Mouse (Mus musculus) hindbrain, embryonic 13.5 days (tissue): ENCODE data around the gene Dlg5. TPM values are rescaled to one million over a fixed set of nuclear protein-coding genes. Genes with fewer than 3 reads are reported as not detected.
A peak's percentile ranks its signal among the peaks of the same experiment; 100 is the strongest.

Source experiments
- ATAC-seq: fragments of 200-750 bp; cut with Nextera tagmentation; 2 replicates; pipeline ENCODE4 v1.8.0; 2017; ENCODE audit warnings: moderate TSS enrichment; ENCODE audit not compliant: low FRiP score
- H3K27ac ChIP-seq: fragments of 300-500 bp; sonication (generic); 2 replicates; pipeline ENCODE4 v1.5.1; 2015; ENCODE audit warnings: inconsistent platforms, mild to moderate bottlenecking, moderate library complexity
- H3K27me3 ChIP-seq: fragments of 300-500 bp; sonication (generic); 2 replicates; pipeline ENCODE4 v1.6.1; 2015; ENCODE audit warnings: mild to moderate bottlenecking, inconsistent platforms
- H3K36me3 ChIP-seq: fragments of 300-500 bp; sonication (generic); 2 replicates; pipeline ENCODE4 v1.6.1; 2015; ENCODE audit warnings: mild to moderate bottlenecking, inconsistent platforms
- H3K4me1 ChIP-seq: fragments of 300-500 bp; sonication (generic); replicated peaks from 2 replicates; pipeline ENCODE4 v1.6.1; 2015; ENCODE audit warnings: inconsistent platforms
- H3K4me2 ChIP-seq: fragments of 300-500 bp; sonication (generic); 2 replicates; pipeline ENCODE4 v1.6.1; 2015; ENCODE audit warnings: inconsistent platforms, mild to moderate bottlenecking, moderate library complexity
- H3K4me3 ChIP-seq: fragments of 300-500 bp; sonication (generic); 2 replicates; pipeline ENCODE4 v1.5.1; 2015; ENCODE audit warnings: mild to moderate bottlenecking, inconsistent platforms
- H3K9ac ChIP-seq: fragments of 300-500 bp; sonication (generic); 2 replicates; pipeline ENCODE4 v1.6.1; 2015; ENCODE audit warnings: mild to moderate bottlenecking, inconsistent platforms
- H3K9me3 ChIP-seq: fragments of 300-500 bp; sonication (generic); 2 replicates; pipeline ENCODE4 v1.6.1; 2016; ENCODE audit warnings: inconsistent platforms
- WGBS: fragments of 180-500 bp; shearing (Covaris S2); methylation state at CpG from one replicate; pipeline ENCODE4 v1.1.7; 2015; 5-methylcytosine and 5-hydroxymethylcytosine counted together
- polyA plus RNA-seq: library from polyadenylated mRNA; unstranded; fragments of >200 nt; fragmentation: Nextera tagmentation; extraction: Ambion mirVana; gene quantifications from 2 replicates; pipeline ENCODE4 v1.2.1, GENCODE M21; 2015

Gene Dlg5
- 18.7 and 20.5 TPM in 2 replicates for polyA plus RNA-seq

DNA sequence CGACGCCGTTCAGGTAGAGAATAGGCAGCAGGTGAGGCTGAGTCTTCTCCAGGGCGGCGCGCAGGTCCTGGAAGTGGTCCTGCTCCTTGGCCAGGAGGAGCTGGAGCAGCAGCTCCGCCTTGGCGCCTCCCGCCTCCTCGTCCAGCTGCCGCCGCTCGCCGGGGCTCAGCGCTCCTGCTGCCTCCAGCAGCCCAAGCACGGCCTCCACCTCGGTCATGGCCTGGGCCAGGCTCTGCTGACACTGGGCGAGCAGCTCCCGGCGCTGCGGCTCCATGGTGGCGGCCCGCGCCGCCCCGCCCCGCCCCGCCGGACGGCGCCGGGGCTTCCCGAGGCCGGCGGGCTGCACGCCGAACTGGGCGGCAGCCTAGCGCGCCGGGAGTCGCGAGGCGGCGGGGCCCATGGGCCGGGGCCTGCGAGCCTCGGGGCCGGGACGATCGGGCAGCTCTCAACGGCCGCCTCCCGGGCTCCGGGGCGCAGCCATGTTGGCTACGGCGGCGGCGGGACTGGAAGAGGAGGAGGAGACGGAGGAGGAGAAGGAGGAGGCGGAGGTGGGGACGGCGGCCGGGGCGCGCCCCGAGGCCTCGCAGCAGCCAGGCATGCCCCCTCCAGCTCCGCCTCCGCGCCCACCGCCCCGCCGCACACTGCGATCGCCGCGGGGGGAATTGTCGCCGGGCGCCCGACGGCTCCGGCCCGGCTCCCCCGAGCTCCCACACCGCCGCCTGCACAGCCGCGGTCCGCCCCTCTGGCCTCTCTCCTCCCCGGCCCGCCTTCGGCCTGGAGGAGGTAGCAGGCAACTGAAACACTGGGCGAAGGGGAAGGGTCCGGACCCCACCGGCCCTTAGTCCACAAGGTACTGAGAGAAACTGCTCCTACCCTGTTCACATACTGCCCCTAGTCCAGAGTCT is at the start of gene Dlg5:
Gene Dlg5, minus strand, starts transcription at position 744 of the 905 bp plus-strand sequence.
- peaks cover 44% of the 10 kb centered on the region for H3K4me1 ChIP-seq
- peaks cover 13% of the 10 kb centered on the region for H3K36me3 ChIP-seq
- peak within 1 kb of the TSS; percentile 96 for H3K27ac ChIP-seq
- H3K9me3 ChIP-seq: no peaks in the 10 kb centered on the region
- H3K9ac ChIP-seq: peak within 1 kb of the TSS; percentile 96
- peak; percentile 92 for ATAC-seq
- H3K4me3 ChIP-seq: peak within 1 kb of the TSS; percentile 84
- under 1% methylated on average over 72 of the region's 98 CpGs for WGBS
- H3K27me3 ChIP-seq: no peaks in the 10 kb centered on the region
- peak within 1 kb of the TSS; percentile 71 for H3K4me2 ChIP-seq

DNA sequence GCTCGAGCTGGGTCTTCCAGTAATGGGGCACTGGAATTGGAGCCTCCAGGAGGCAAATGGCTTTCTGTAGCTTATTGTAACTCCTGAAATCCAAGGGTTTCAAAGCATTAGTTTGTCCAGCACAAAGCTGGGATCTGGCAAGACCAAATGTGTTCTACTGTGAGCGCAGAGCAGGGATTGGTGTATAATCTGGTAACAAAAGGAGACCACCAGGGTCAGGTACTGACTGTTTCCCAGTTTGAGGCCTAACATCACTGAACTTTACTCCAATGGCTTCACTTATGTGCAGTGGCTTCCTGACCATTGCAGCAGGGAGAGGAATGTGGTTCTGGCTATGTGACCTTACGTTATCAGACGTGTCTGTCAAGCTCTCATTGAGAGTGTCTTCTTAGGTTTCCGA is 47.9 kb upstream of the Dlg5 start:
- Histone ChIP-seq H3K27me3 (no peaks in the 10 kb centered on the region), H3K9ac (no peak overlapping the region), H3K4me2 (no peak overlapping the region), H3K9me3 (no peaks in the 10 kb centered on the region), H3K4me1 (no peaks in the 10 kb centered on the region), H3K4me3 (no peak overlapping the region), H3K36me3 (no peaks in the 10 kb centered on the region), H3K27ac (no peak overlapping the region)
- ATAC-seq: no peak
- 91% methylated on average over 5 of the region's 5 CpGs for WGBS

- H3K27ac ChIP-seq: no peak within 1 kb of the TSS
- no peaks in the 10 kb centered on the region for H3K36me3 ChIP-seq
- 56% methylated on average over 3 of the region's 3 CpGs for WGBS
- ATAC-seq: no peak
- no peaks in the 10 kb centered on the region for H3K9me3 ChIP-seq
- H3K4me3 ChIP-seq: no peak within 1 kb of the TSS
- no peaks in the 10 kb centered on the region for H3K4me1 ChIP-seq
- H3K27me3 ChIP-seq: no peaks in the 10 kb centered on the region
- H3K9ac ChIP-seq: no peak within 1 kb of the TSS
- H3K4me2 ChIP-seq: no peak within 1 kb of the TSS
Observed at GRCm38 (mm10) chr14:24292914-24293313, 47.2 kb upstream of the Dlg5 start, which contains the start of gene E330034G19Rik. E330034G19Rik (plus strand) TSS chr14:24293214.

GRCm38 (mm10) chr14:24290726-24291125 is 45.0 kb upstream of the Dlg5 start:
- no peak overlapping the region for H3K4me2 ChIP-seq
- no peaks in the 10 kb centered on the region for H3K36me3 ChIP-seq
- H3K27me3 ChIP-seq: no peaks in the 10 kb centered on the region
- H3K9me3 ChIP-seq: no peaks in the 10 kb centered on the region
- ATAC-seq: no peak
- H3K9ac ChIP-seq: no peak overlapping the region
- no peak overlapping the region for H3K4me3 ChIP-seq
- no peak overlapping the region for H3K27ac ChIP-seq
- H3K4me1 ChIP-seq: no peaks in the 10 kb centered on the region

DNA sequence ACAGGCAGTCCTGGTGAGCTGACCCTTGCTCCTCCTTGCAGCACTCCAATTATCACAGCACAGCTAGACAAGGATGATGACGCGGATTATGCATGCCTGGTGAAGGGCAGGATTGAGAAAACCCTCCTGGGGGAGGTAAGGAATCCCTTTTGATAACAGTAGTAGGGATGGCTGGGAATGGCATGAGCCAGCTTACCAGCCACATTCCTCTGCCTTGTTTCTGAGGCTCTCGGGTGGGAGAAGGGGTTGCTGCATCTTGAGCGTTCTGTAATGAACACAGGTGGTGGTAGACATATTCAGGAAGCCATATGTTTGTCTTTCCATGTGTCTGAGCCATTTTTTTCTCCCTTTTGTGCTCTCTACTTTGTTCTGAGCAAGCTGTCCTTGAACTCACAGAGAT is 40.4 kb upstream of the Dlg5 start:
- no peaks in the 10 kb centered on the region for H3K4me1 ChIP-seq
- H3K27ac ChIP-seq: no peak overlapping the region
- no peak overlapping the region for H3K9ac ChIP-seq
- H3K9me3 ChIP-seq: no peaks in the 10 kb centered on the region
- H3K27me3 ChIP-seq: no peaks in the 10 kb centered on the region
- no peak for ATAC-seq
- H3K4me3 ChIP-seq: no peak overlapping the region
- WGBS: 50% methylated on average over 4 of the region's 4 CpGs
- H3K36me3 ChIP-seq: no peaks in the 10 kb centered on the region
- H3K4me2 ChIP-seq: no peak overlapping the region

- Histone ChIP-seq H3K9me3 (no peaks in the 10 kb centered on the region), H3K4me1 (no peaks in the 10 kb centered on the region), H3K36me3 (no peaks in the 10 kb centered on the region), H3K4me2 (no peak overlapping the region), H3K27me3 (no peaks in the 10 kb centered on the region), H3K27ac (no peak overlapping the region), H3K9ac (no peak overlapping the region), H3K4me3 (no peak overlapping the region)
- WGBS: 86% methylated on average over 3 of the region's 3 CpGs
- no peak for ATAC-seq
Observed at GRCm38 (mm10) chr14:24282276-24282675, 36.6 kb upstream of the Dlg5 start.

- Histone ChIP-seq H3K4me3 (no peak overlapping the region), H3K9me3 (no peaks in the 10 kb centered on the region), H3K9ac (no peak overlapping the region), H3K27ac (no peak overlapping the region), H3K4me2 (no peak overlapping the region), H3K4me1 (no peaks in the 10 kb centered on the region), H3K27me3 (no peaks in the 10 kb centered on the region), H3K36me3 (no peaks in the 10 kb centered on the region)
- WGBS: 75% methylated on average over 4 of the region's 4 CpGs
- no peak for ATAC-seq
Observed at GRCm38 (mm10) chr14:24281278-24281677, 35.6 kb upstream of the Dlg5 start.

DNA sequence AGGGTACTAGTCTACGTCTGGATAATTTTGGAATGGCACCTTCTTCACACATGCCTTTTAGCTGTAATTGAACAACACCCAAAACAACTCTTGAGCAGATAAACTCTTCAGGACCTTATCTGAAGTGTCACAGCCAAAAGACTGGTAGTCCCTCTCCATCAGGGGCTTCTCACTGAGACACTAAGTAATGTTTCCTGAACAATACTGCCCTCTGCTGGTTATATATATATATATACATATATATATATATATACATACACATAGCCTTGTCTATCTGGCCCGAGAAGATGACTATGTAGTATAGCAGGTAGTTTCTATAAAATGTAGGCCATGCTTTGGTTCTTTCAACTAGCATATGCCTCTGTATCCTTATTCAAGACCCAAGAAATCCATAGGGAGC is 29.8 kb upstream of the Dlg5 start:
- no peak for ATAC-seq
- no peaks in the 10 kb centered on the region for H3K9me3 ChIP-seq

DNA sequence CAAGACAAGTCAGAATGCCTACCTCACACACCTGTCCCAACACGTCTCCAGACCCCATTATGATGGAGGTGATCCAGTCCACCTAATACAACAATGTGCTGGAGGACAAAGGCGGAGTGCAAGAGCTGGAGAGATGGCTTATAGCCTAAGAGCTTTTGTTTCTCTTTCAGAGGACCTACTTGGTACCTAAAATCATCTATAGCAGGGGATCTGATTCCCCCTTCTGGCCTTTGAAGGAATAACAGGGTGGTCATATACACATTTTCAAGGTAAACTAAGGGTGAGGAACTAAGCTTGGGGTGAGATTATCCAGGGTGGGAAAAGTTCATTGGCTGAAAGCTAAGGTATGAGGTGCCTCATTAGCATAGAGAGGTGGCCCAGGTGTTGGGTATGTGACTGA is 27.9 kb upstream of the Dlg5 start:
- no peak overlapping the region for H3K27ac ChIP-seq
- H3K9me3 ChIP-seq: no peaks in the 10 kb centered on the region
- H3K4me1 ChIP-seq: 0 out of 2 replicates have a peak, but pooled peaks cover 3% of the 10 kb centered on the region
- H3K9ac ChIP-seq: no peak overlapping the region
- WGBS: 59% methylated on average over 2 of the region's 2 CpGs
- no peak overlapping the region for H3K4me2 ChIP-seq
- H3K36me3 ChIP-seq: no peaks in the 10 kb centered on the region
- no peak overlapping the region for H3K4me3 ChIP-seq
- ATAC-seq: 0 out of 2 replicates have a peak, but pooled peaks have one; percentile 54
- H3K27me3 ChIP-seq: no peaks in the 10 kb centered on the region

More for the DNA sequence above, 29.8 kb upstream of the Dlg5 start:
- Histone ChIP-seq H3K4me2 (no peak overlapping the region), H3K4me1 (no peaks in the 10 kb centered on the region), H3K27me3 (no peaks in the 10 kb centered on the region), H3K36me3 (no peaks in the 10 kb centered on the region), H3K4me3 (no peak overlapping the region), H3K27ac (no peak overlapping the region), H3K9ac (no peak overlapping the region)
- 51% methylated on average over 2 of the region's 2 CpGs for WGBS

GRCm38 (mm10) chr14:24269571-24269970 is 23.9 kb upstream of the Dlg5 start:
- no peak for ATAC-seq
- H3K4me1 ChIP-seq: 0 out of 2 replicates have a peak, but pooled peaks cover 3% of the 10 kb centered on the region
- no peaks in the 10 kb centered on the region for H3K36me3 ChIP-seq
- WGBS: 52% methylated on average over 1 of the region's 1 CpGs
- no peak overlapping the region for H3K4me2 ChIP-seq
- no peak overlapping the region for H3K9ac ChIP-seq
- no peak overlapping the region for H3K4me3 ChIP-seq
- no peaks in the 10 kb centered on the region for H3K9me3 ChIP-seq
- H3K27ac ChIP-seq: no peak overlapping the region
- no peaks in the 10 kb centered on the region for H3K27me3 ChIP-seq

GRCm38 (mm10) chr14:24262915-24263314 is 17.2 kb upstream of the Dlg5 start:
- Histone ChIP-seq H3K27ac (peak overlapping the region; percentile 78), H3K4me1 (peaks cover 29% of the 10 kb centered on the region), H3K4me2 (0 out of 2 replicates have a peak overlapping the region, but pooled peaks have one; percentile 3), H3K4me3 (no peak overlapping the region), H3K27me3 (no peaks in the 10 kb centered on the region), H3K9me3 (no peaks in the 10 kb centered on the region), H3K36me3 (no peaks in the 10 kb centered on the region), H3K9ac (no peak overlapping the region)
- ATAC-seq: peak; percentile 92
- WGBS: 38% methylated on average over 2 of the region's 2 CpGs

DNA sequence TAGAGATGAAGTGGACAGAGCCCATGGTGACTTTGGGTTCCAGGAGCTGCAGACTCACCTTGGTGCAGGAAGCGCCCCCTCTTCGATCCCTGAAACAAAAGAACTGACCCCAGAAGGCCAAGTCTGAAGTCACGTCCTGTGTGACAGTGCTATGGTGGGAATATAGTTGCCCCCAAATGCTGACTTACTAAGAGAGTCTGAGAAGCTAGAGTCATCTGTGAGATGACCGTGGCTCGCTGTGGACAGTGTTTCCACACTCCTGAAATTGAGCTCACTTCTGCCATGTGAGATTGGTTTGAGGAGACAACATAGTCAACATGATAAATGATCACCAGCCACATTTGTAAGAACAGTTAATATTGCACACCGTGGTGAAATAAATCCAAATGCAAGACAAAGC is 16.7 kb upstream of the Dlg5 start:
- ATAC-seq: no peak

GRCm38 (mm10) chr14:24260391-24260790 is 14.7 kb upstream of the Dlg5 start:
- Histone ChIP-seq H3K4me3 (no peak overlapping the region), H3K27ac (no peak overlapping the region), H3K27me3 (no peaks in the 10 kb centered on the region), H3K36me3 (no peaks in the 10 kb centered on the region), H3K9me3 (no peaks in the 10 kb centered on the region), H3K9ac (no peak overlapping the region), H3K4me1 (peaks cover 29% of the 10 kb centered on the region), H3K4me2 (no peak overlapping the region)
- 75% methylated on average over 4 of the region's 4 CpGs for WGBS
- no peak for ATAC-seq

More for the DNA sequence above, 16.7 kb upstream of the Dlg5 start:
- peaks cover 29% of the 10 kb centered on the region for H3K4me1 ChIP-seq
- H3K4me3 ChIP-seq: no peak overlapping the region
- no peak overlapping the region for H3K4me2 ChIP-seq
- no peak overlapping the region for H3K9ac ChIP-seq
- 71% methylated on average over 6 of the region's 6 CpGs for WGBS
- no peaks in the 10 kb centered on the region for H3K27me3 ChIP-seq
- H3K36me3 ChIP-seq: no peaks in the 10 kb centered on the region
- H3K9me3 ChIP-seq: no peaks in the 10 kb centered on the region
- H3K27ac ChIP-seq: peak overlapping the region; percentile 78
